In genomic region chr10:95501463-95502081, GRCm38 (mm10) we compare ENCODE assay signal across 8 mouse cellular contexts. TPM values are rescaled to one million over a fixed set of nuclear protein-coding genes. Genes with fewer than 3 reads are reported as not detected.
A peak's percentile ranks its signal among the peaks of the same experiment; 100 is the strongest.
DNase-seq lines count a peak whose midpoint lies in the region; ATAC-seq lines count a peak whose summit lies in the region.

TSS of gene Mrpl42 (minus strand) at chr10:95501940.

- no peaks in the 10 kb centered on the region for H3K9me3 ChIP-seq in forebrain, embryonic 10.5 days
- no peaks in the 10 kb centered on the region for H3K9me3 ChIP-seq in heart, embryonic 14.5 days (ENCODE audit: control insufficient read depth, low read length)
- no peaks in the 10 kb centered on the region for H3K9me3 ChIP-seq in liver, embryonic 11.5 days (ENCODE audit: control insufficient read depth, low read length)

- WGBS in forebrain, embryonic 10.5 days = under 1% methylated on average over 35 of the region's 35 CpGs
- under 1% methylated on average over 35 of the region's 35 CpGs for WGBS in heart, embryonic 14.5 days
- under 1% methylated on average over 35 of the region's 35 CpGs for WGBS in liver, embryonic 11.5 days

- peak within 1 kb of the TSS; percentile 82 for H3K4me3 ChIP-seq in forebrain, embryonic 10.5 days
- peak within 1 kb of the TSS; percentile 87 to 90 for H3K4me3 ChIP-seq in heart, embryonic 14.5 days (ENCODE audit: control insufficient read depth in 1 of 2, insufficient read depth in 1 of 2, low read depth in 1 of 2, low read length in 2 of 2)
- peak within 1 kb of the TSS; percentile 83 for H3K4me3 ChIP-seq in liver, embryonic 11.5 days (ENCODE audit: low read depth, low read length)

- H3K4me1 ChIP-seq in forebrain, embryonic 10.5 days = peaks cover 16% of the 10 kb centered on the region
- peaks cover 2 to 12% of the 10 kb centered on the region in 2 experiments; a peak in 3 of 4 replicates for H3K4me1 ChIP-seq in heart, embryonic 14.5 days (ENCODE audit: control insufficient read depth in 2 of 2, insufficient read depth in 2 of 2, low read length in 2 of 2)
- H3K4me1 ChIP-seq in liver, embryonic 11.5 days (replicated peaks; ENCODE audit: control insufficient read depth, insufficient read depth, low read length) = peaks cover 8% of the 10 kb centered on the region

- H3K27ac ChIP-seq in forebrain, embryonic 10.5 days = peak within 1 kb of the TSS; percentile 97
- peak within 1 kb of the TSS; percentile 94 to 96 for H3K27ac ChIP-seq in heart, embryonic 14.5 days (replicated peaks in 1 of 2; ENCODE audit: control insufficient read depth in 1 of 2, insufficient read depth in 1 of 2, low read depth in 2 of 2, low read length in 2 of 2)
- peak within 1 kb of the TSS; percentile 54 for H3K27ac ChIP-seq in liver, embryonic 11.5 days (ENCODE audit: low read depth, low read length)

- DNase-seq in CD8-positive naive resting alpha-beta T cell, adult 2 months (ENCODE audit: low read depth in 2 of 2, low spot score in 2 of 2) = peak; percentile 48 to 56
- DNase-seq in c-Kit-positive CD71-negative TER-119-negative erythroid progenitor cells, embryonic 14.5 days (ENCODE audit: low read depth) = peak; percentile 64
- peak; percentile 87 for DNase-seq in forebrain, embryonic 10.5 days (ENCODE audit: extremely low spot score, low spot score)
- peak; percentile 94 for DNase-seq in kidney, postnatal 10 days
- peak; percentile 88 for DNase-seq in liver, embryonic 11.5 days (ENCODE audit: low spot score)
- DNase-seq in naive thymus-derived CD4-positive, alpha-beta T cell, adult 2 months (ENCODE audit: low read depth) = peak; percentile 74
- DNase-seq in splenic B cell, adult 2 months (ENCODE audit: low read depth, low spot score) = peak; percentile 80

- H3K4me2 ChIP-seq in heart, embryonic 14.5 days (ENCODE audit: low read length) = peak within 1 kb of the TSS; percentile 77
- peak within 1 kb of the TSS; percentile 87 for H3K4me2 ChIP-seq in liver, embryonic 11.5 days

- ATAC-seq in heart, embryonic 14.5 days (ENCODE audit: insufficient number of reproducible peaks, insufficient read depth, low FRiP score, low read depth) = peak; percentile 92
- ATAC-seq in liver, embryonic 11.5 days (replicated peaks; ENCODE audit: low FRiP score) = peak; percentile 95

- peaks cover 32% of the 10 kb centered on the region for H3K36me3 ChIP-seq in forebrain, embryonic 10.5 days (replicated peaks)
- peaks cover 30% of the 10 kb centered on the region for H3K36me3 ChIP-seq in heart, embryonic 14.5 days (ENCODE audit: control insufficient read depth, insufficient read depth, low read length)
- H3K36me3 ChIP-seq in liver, embryonic 11.5 days (ENCODE audit: control insufficient read depth, insufficient read depth, low read length) = peaks cover 7% of the 10 kb centered on the region
- no peaks in the 10 kb centered on the region for H3K36me3 ChIP-seq in splenic B cell, adult 2 months (ENCODE audit: control insufficient read depth, insufficient read depth, low read length, poor library complexity, severe bottlenecking)

- no peaks in the 10 kb centered on the region for H3K27me3 ChIP-seq in forebrain, embryonic 10.5 days (ENCODE audit: poor library complexity, severe bottlenecking)
- H3K27me3 ChIP-seq in heart, embryonic 14.5 days (ENCODE audit: control insufficient read depth, insufficient read depth, low read length) = no peaks in the 10 kb centered on the region
- H3K27me3 ChIP-seq in liver, embryonic 11.5 days (replicated peaks; ENCODE audit: control insufficient read depth, insufficient read depth, low read length) = no peaks in the 10 kb centered on the region
- H3K27me3 ChIP-seq in splenic B cell, adult 2 months (ENCODE audit: control insufficient read depth, insufficient read depth, low read length, poor library complexity, severe bottlenecking) = no peaks in the 10 kb centered on the region

- peak within 1 kb of the TSS; percentile 95 for H3K9ac ChIP-seq in heart, embryonic 14.5 days (ENCODE audit: low read length)
- peak within 1 kb of the TSS; percentile 87 for H3K9ac ChIP-seq in liver, embryonic 11.5 days (ENCODE audit: low read depth, low read length)

RNA-seq across cellular contexts. Expression of gene Mrpl42, which starts in this region (rescaled TPM):
- 381 and 393 TPM in 2 replicates for polyA plus RNA-seq in forebrain, embryonic 10.5 days (2016; fragmentation: Nextera tagmentation; extraction: Ambion mirVana)
- polyA plus RNA-seq in heart, embryonic 14.5 days (2014; fragmentation: Nextera tagmentation; extraction: Ambion mirVana) = 657 and 673 TPM in 2 replicates
- polyA plus RNA-seq in liver, embryonic 11.5 days (2014; fragmentation: Nextera tagmentation; extraction: Ambion mirVana) = 364 and 391 TPM in 2 replicates

Comparison
In these comparisons a context has a peak if more than half of its experiments do, and no peak if none do; other contexts are left out.
1. Peak in every context shown above with its lines: DNase-seq, ATAC-seq, H3K4me3 ChIP-seq and H3K27ac ChIP-seq.